17 mouse cellular contexts compared by ENCODE assay signal in the genomic region with DNA sequence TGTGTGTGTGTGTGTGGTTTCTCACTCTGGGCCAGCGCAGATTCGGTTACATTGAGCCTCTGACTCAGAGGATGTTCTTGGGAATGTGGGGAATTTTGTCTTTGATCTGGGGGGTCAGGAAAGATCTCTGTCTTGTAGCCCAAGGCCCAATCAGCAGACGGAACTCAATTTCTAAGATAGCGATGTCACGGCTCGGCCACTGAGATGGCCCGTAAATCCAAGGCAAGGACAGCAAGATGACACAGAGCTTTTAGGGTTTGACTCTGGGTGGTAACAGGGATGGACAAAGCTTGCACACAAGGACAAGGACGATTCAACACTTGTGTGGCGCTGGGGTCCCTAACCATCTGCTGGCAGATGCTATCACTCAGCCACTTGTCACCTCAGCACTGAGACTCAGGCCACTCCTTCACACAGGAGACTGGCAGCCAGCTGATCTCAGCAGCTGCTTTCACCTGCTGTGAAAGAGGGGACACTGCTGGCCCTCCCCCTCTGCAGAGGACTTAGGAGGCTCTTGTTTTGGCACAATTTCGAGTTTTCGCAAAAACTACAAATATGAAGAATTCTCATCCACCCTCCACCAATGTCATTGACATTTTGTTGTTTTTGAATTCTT.
DNase-seq lines count a peak whose midpoint lies in the region; ATAC-seq and TF ChIP-seq lines count a peak whose summit lies in the region.
"Had no signal": no experiment of that assay in that cellular context is flagged by ENCODE, and none has a peak within 500 bp of the region (broad histone marks: within the 10 kb centered on the region; RNA-seq: fewer than 3 reads in every experiment).

No protein-coding gene starts in this region.

- H3K4me2 ChIP-seq in intestine, embryonic 14.5 days (ENCODE audit: low read length), result no peak overlapping the region
- H3K4me2 ChIP-seq in intestine, embryonic 15.5 days (replicated peaks), result no peak overlapping the region
- H3K4me2 ChIP-seq in lung, postnatal 0 days (replicated peaks; ENCODE audit: low read depth, low read length), result no peak overlapping the region
- H3K4me2 ChIP-seq in neural tube, embryonic 11.5 days (ENCODE audit: low read depth), result no peak overlapping the region
- H3K4me2 ChIP-seq: embryonic facial prominence, embryonic 15.5 days had no signal

- no peak for TF ChIP-seq EP300 in lung, postnatal 0 days (IDR thresholded peaks at IDR 0.05)

- intact Hi-C loops in left cerebral cortex, postnatal 14 days (cut with DNase I), result no loop called here

- H3K4me1 ChIP-seq in intestine, embryonic 14.5 days (replicated peaks; ENCODE audit: control insufficient read depth, insufficient read depth, low read length), result peaks cover 5% of the 10 kb centered on the region; the same call in 1 of the 2 replicates
- 0 out of 2 replicates have a peak, but pooled peaks cover 4% of the 10 kb centered on the region for H3K4me1 ChIP-seq in intestine, embryonic 15.5 days (replicated peaks)
- H3K4me1 ChIP-seq in lung, postnatal 0 days (ENCODE audit: insufficient read depth, low read depth, low read length), result no peaks in the 10 kb centered on the region
- H3K4me1 ChIP-seq in lung, adult 2 months (ENCODE audit: control insufficient read depth, insufficient read depth, low read length), result no peaks in the 10 kb centered on the region
- 0 out of 2 replicates have a peak, but pooled peaks cover 4% of the 10 kb centered on the region for H3K4me1 ChIP-seq in neural tube, embryonic 11.5 days (ENCODE audit: control insufficient read depth, insufficient read depth, low read length)

- no peak for TF ChIP-seq POLR2A in lung, adult 2 months (IDR thresholded peaks at IDR 0.05; ENCODE audit: borderline replicate concordance, extremely low read depth, low read depth, low read length)

- no peak for TF ChIP-seq CTCF in lung, postnatal 0 days (IDR thresholded peaks at IDR 0.05)
- no peak for TF ChIP-seq CTCF in lung, adult 2 months (IDR thresholded peaks at IDR 0.05; ENCODE audit: insufficient read depth, low read length)

- 0 out of 2 replicates have a peak, but pooled peaks have one; percentile 15 for ATAC-seq in intestine, embryonic 14.5 days (replicated peaks; ENCODE audit: low FRiP score, low TSS enrichment, low read depth)
- no peak for ATAC-seq in intestine, embryonic 15.5 days
- peak; percentile 37; the same call in 1 of the 2 replicates for ATAC-seq in lung, postnatal 0 days
- ATAC-seq in neural tube, embryonic 11.5 days (ENCODE audit: insufficient read depth, low FRiP score, low TSS enrichment), result no peak
- ATAC-seq in CD4-positive, CD25-positive, alpha-beta regulatory T cell, adult 4 months, result no peak
- ATAC-seq: forebrain, embryonic 16.5 days; liver, postnatal 0 days; midbrain, embryonic 16.5 days had no signal

- no peaks in the 10 kb centered on the region for H3K9me3 ChIP-seq in intestine, embryonic 14.5 days (ENCODE audit: control insufficient read depth, low read length)
- H3K9me3 ChIP-seq in intestine, embryonic 15.5 days, result no peaks in the 10 kb centered on the region
- no peaks in the 10 kb centered on the region for H3K9me3 ChIP-seq in lung, postnatal 0 days (ENCODE audit: low read length)
- no peaks in the 10 kb centered on the region for H3K9me3 ChIP-seq in neural tube, embryonic 11.5 days (ENCODE audit: control insufficient read depth, low read length)
- H3K9me3 ChIP-seq: embryonic facial prominence, embryonic 15.5 days; hindbrain, embryonic 10.5 days had no signal

- H3K9ac ChIP-seq in intestine, embryonic 14.5 days (ENCODE audit: low read length), result no peak overlapping the region
- H3K9ac ChIP-seq in intestine, embryonic 15.5 days, result no peak overlapping the region
- H3K9ac ChIP-seq in lung, postnatal 0 days (replicated peaks; ENCODE audit: low read depth), result no peak overlapping the region
- H3K9ac ChIP-seq in neural tube, embryonic 11.5 days (ENCODE audit: low read length), result no peak overlapping the region
- H3K9ac ChIP-seq: embryonic facial prominence, embryonic 15.5 days; liver, postnatal 0 days had no signal

- 39% methylated on average over 11 of the region's 11 CpGs for WGBS in intestine, embryonic 14.5 days
- WGBS in intestine, embryonic 15.5 days, result 48% methylated on average over 11 of the region's 11 CpGs
- 56% methylated on average over 11 of the region's 11 CpGs for WGBS in lung, postnatal 0 days
- 63% methylated on average over 11 of the region's 11 CpGs for WGBS in lung, adult 2 months
- WGBS in neural tube, embryonic 11.5 days, result 50% methylated on average over 11 of the region's 11 CpGs

- H3K27me3 ChIP-seq in intestine, embryonic 14.5 days (replicated peaks; ENCODE audit: control insufficient read depth, insufficient read depth, low read length), result no peaks in the 10 kb centered on the region
- H3K27me3 ChIP-seq in intestine, embryonic 15.5 days (replicated peaks), result no peaks in the 10 kb centered on the region
- H3K27me3 ChIP-seq in lung, postnatal 0 days (replicated peaks; ENCODE audit: insufficient read depth, low read length), result no peaks in the 10 kb centered on the region
- no peaks in the 10 kb centered on the region for H3K27me3 ChIP-seq in neural tube, embryonic 11.5 days (ENCODE audit: control insufficient read depth, insufficient read depth, low read length)
- H3K27me3 ChIP-seq: embryonic facial prominence, embryonic 15.5 days had no signal

- DNase-seq in intestine, embryonic 14.5 days (ENCODE audit: low spot score), result no peak
- DNase-seq in lung, postnatal 0 days (ENCODE audit: low spot score), result peak; percentile 6
- DNase-seq in lung, adult 2 months, result no peak
- peak; percentile 40 for DNase-seq in embryo, embryonic 10.5 days (ENCODE audit: low spot score)
- peak; percentile 31 for DNase-seq in neural tube, embryonic 11.5 days (ENCODE audit: low spot score)
- no peak for DNase-seq in left cerebral cortex, postnatal 14 days (ENCODE audit: low spot score in 2 of 2)
- DNase-seq: B cell, adult 2 months; gastrocnemius, postnatal 36 days; liver; liver, postnatal 0 days; thymus, postnatal 25 days had no signal

- no peak overlapping the region for H3K4me3 ChIP-seq in intestine, embryonic 14.5 days (ENCODE audit: low read depth, low read length)
- no peak overlapping the region for H3K4me3 ChIP-seq in intestine, embryonic 15.5 days (replicated peaks)
- no peak overlapping the region for H3K4me3 ChIP-seq in lung, postnatal 0 days (ENCODE audit: low read depth, low read length)
- no peak overlapping the region for H3K4me3 ChIP-seq in lung, adult 2 months (replicated peaks; ENCODE audit: extremely low read depth, low read depth, low read length)
- H3K4me3 ChIP-seq in neural tube, embryonic 11.5 days (ENCODE audit: low read depth, low read length), result no peak overlapping the region
- H3K4me3 ChIP-seq: embryonic facial prominence, embryonic 15.5 days; hindbrain, embryonic 10.5 days had no signal

- H3K36me3 ChIP-seq in intestine, embryonic 14.5 days (ENCODE audit: control insufficient read depth, insufficient read depth, low read length), result no peaks in the 10 kb centered on the region
- no peaks in the 10 kb centered on the region for H3K36me3 ChIP-seq in intestine, embryonic 15.5 days
- H3K36me3 ChIP-seq in lung, postnatal 0 days (ENCODE audit: insufficient read depth, low read length), result no peaks in the 10 kb centered on the region
- H3K36me3 ChIP-seq in neural tube, embryonic 11.5 days (ENCODE audit: control insufficient read depth, insufficient read depth, low read length), result no peaks in the 10 kb centered on the region
- H3K36me3 ChIP-seq: embryonic facial prominence, embryonic 15.5 days; hindbrain, embryonic 10.5 days had no signal

- H3K27ac ChIP-seq in intestine, embryonic 14.5 days (ENCODE audit: low read depth), result no peak overlapping the region
- H3K27ac ChIP-seq in intestine, embryonic 15.5 days, result no peak overlapping the region
- H3K27ac ChIP-seq in lung, postnatal 0 days (ENCODE audit: low read length), result no peak overlapping the region
- H3K27ac ChIP-seq in neural tube, embryonic 11.5 days (ENCODE audit: low read depth, low read length), result no peak overlapping the region
- H3K27ac ChIP-seq: embryonic facial prominence, embryonic 15.5 days had no signal

Comparison
In these comparisons a context has a peak if more than half of its experiments do, and no peak if none do; other contexts are left out.
1. ATAC-seq: peak in intestine, embryonic 14.5 days (single experiment) and lung, postnatal 0 days (single experiment); none in intestine, embryonic 15.5 days (single experiment), neural tube, embryonic 11.5 days (single experiment) and CD4-positive, CD25-positive, alpha-beta regulatory T cell, adult 4 months (single experiment).
2. DNase-seq: peak in lung, postnatal 0 days (single experiment), embryo, embryonic 10.5 days (single experiment) and neural tube, embryonic 11.5 days (single experiment); none in intestine, embryonic 14.5 days (single experiment), lung, adult 2 months (single experiment) and left cerebral cortex, postnatal 14 days (0 of 2).